Mouse (Mus musculus) liver (tissue): ENCODE data around the gene Pcdh9.

Experiments used
- DNase-seq: peaks from one replicate; pipeline ENCODE4 v3.0.0-alpha.2; 2020; ENCODE audit warnings: mixed read lengths

The Pcdh9 gene

DNA sequence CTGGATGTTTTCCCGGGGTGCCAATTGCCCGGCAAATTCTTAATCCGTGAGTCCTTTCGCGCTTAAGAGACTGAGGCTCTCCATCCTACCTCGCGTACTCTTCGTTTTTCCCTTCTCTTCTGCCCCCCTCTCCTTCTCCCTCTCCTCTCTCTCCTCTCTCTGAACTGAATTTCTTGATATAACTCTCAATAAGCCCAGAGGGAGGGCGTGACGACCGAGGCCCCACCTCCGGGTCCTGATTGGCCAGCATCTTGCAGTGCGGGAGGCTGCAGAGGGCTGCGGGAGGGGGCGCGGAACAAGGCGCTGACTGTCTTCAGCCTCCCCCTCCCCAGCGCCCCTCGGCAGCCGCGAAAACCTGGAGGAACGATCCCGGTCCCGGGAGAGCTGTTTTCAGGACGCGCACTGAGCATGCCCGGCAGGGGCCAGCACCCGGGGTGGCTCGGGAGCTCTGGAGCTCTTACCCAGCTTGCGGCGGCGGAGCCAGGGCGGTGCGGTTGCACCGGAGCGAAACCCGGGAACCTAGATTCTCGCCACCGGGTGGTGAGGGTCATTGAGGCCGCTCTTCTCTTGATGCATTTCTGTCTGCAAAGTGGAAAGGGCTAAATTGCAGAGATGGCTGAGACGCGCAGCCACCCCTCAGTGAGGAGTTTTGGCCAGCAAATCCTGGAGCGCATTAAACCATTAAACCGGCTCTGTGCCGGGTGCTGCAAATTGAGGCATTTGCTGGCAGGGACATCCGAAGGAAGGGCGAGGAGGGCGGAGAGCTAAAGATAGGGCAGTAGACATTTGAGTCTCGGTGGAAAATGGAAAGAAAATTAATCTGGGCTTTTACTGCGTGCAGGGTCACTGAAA is at the start of gene Pcdh9:
TSS of gene Pcdh9 (minus strand) at position 161 of the 852 bp plus-strand sequence.
- DNase-seq: peak; percentile 71

DNA sequence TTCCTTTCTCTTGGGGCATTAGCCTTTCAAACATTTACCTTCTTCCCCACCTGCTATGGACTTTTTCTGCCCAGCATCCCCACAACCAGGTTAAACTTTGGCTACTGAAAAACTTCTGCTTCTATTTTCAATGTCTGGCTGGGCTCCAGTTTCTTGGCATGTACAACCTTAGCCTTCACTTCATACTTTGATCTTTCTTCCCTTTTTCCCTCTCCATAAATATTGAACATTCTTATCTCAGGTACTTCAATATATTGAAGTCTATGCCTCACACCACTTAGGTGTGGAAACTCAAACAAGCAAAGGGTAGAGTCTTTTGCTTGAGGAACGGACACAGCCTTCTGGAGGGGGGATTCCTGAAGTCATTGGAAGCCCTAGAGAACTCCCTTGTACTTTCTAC is 16.4 kb upstream of the Pcdh9 start:
- no peak for DNase-seq

DNA sequence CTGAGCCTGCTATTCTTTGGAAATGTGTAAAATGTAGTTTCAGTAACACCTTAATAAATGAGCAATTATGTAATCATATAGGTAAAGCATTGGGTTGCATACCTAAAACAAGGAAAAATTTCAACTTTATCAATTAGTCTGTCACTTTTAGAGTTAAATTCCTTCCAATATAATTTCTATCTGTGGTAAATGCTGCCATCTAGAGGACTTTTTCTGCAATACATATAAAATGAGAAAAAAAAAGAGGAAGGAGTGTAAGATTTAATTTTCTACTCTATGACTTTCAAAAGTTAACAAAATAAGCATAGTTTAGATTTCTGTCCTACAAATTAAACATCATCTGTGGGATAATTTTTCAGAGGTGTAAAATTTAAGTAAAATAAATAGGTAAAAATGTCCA is 8.1 kb upstream of the Pcdh9 start:
- DNase-seq: no peak

DNA sequence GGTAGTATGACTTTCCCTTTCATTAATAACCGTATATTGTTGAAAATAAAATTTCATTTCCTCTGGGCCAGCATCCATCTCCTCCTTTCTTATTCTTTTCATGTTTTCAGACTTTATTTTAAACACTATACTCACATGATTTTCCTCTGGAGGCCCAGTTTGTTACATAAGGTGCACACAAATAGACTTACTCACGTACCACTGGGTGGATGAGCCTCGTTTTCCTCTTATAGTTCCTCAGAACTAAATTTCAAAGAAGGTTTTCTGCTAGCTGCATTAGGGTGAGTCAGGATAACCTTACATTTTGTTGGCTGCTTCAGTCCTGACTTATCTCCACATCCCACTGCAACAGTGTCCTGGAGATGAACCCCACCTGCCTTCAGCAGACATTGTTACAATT is 4.7 kb upstream of the Pcdh9 start:
- DNase-seq: no peak

DNA sequence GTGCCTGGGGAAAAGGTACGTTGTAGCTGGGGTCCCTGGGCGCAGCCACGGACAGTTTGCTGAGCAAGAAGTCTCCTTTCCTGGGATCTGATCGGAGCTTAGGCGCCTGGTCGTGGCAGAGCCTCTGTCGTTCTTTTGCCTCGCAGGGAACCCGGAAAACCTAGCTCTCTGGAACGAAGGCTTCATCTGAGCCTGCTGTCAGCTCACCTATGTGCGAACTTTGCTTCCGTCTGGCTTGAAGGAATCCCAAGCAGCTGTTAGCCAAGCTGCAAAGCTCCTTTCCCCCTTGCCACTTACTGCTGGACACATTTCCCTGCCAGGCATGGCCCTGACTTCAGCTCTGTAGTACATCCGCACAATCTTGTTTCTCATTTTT is 880 bp upstream of the Pcdh9 start:
- DNase-seq: no peak

DNA sequence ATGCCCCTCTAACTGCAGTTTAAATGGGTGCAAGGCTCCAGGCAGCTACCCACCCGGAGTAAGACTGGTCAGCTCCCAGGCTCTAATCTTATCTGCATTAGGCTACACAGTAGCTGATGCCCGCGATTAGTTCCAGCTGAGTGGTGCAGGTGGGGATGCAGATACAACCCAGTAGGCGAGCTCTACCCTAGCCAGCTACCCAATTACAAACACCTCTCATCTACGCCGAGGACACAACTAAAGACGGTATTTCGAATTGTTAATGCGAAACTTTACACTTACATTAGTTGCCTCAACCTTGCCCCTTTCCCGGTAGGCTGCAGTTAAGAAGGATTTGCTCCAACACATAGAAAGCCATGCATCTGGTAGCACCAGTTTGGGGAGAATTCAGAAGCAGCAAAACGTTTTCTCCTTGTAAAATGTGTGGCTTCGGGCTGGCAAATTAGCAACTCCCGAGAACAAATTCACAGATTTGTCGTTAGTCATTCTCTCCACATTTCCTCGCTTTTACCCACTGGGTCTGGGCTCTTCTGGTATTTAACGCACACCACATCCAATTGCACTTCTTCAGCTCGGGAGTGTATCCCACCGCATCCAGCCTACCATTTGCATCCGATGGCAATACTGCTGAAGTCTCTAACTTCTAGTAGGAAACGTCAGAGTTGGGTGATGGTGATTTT is 500 bp downstream of the Pcdh9 start:
- no peak for DNase-seq

DNA sequence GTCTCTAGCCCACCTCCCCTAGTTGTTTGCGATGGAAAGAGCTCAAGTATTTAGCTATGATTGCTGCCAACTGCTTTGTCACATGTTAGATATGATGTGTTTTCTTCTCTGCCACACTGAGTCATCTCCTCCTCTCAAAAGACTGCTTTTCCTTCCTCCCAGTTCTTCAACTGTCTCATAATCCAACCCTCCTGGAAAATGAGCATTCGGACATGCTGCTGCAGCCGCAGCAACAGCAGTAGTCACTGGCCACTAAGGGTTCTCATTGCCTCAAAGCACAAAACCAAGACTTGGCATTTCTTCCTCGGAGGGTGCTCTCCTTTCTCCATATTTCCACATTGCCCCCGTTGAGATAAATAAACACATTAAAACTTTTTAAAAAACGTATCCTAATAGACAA is 1.2 kb downstream of the Pcdh9 start:
- no peak for DNase-seq

DNA sequence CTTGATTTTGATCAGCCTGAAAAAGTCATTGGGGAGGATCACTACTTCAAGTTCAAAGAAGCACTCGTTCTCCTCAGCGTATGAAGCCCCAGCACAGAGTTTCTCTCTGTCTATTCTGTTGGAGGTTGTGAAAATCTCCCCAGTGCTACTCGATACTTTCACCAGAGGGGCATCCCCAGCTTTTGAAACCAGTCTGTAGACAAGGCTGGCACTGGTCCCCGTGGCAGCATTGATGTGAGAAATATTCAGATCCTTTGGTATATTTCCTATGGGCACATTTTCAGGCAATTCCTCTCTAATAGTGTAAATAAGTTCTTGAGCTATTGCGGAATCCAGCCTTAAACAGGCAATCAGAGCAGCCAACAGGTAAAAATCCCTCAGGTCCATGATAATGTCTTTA is 2.1 kb downstream of the Pcdh9 start:
- DNase-seq: no peak

DNA sequence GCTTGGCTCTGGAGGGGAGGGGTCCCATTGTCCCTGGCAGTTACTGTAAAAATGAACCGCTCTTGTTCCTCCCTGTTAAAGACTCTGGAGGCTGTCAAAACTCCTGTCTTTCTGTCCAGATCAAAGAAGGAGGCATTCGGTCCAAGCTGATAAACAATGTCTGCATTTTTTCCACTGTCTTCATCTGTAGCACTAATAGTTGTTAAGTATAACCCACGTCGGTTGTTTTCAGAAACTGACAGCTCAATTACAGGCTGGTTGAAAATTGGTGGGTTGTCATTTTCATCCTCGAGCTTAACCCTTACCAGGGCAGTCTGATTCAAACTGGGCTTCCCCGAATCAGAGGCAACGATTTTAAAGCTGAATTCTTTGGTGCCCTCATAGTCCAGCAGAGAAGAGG is 3.4 kb downstream of the Pcdh9 start:
- no peak for DNase-seq

DNA sequence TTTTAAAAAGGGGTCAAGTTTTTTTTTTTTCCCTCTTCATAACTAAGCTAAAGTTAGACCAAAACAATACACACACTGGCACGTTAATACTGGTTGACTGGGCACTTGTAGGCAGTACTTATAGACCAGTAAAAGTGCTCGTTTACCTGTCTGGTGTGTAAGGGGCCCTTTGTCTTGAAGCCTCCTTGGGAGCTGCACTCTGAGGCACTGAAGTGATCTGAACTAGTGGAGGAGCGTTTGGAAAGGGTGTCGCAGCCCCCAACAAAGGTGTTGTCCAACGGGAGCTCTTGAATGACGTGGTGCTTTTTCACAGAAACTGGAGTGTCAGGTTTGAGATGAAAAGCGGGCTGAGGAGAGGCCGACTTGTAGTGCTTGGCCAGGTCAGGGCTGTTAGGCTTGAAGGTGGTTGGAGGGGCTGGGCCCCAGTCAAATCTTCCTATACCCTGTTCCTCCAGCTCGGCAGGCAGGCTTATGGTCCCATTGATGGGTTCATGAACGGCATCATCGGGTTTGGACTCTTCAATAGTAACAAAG is 4.9 kb downstream of the Pcdh9 start:
- DNase-seq: no peak

DNA sequence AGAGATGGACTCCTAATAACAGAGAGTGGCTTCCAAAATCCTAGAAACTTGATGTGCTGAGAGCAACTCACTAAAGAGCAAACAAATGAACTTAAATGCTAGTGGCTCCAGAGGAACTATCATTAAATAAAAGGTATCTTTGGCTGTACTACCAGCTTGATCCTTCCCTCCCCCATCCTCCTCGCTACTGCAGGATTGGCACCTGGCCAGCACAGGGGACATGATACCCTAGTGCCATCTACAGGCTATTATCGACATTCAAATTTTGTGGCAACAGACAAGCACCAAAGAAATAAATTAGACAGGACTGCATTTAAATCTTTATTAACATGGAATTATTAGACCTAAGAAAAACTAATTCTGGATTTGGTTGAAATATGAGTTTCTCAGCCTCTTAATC is 6.0 kb downstream of the Pcdh9 start:
- DNase-seq: peak; percentile 49

DNA sequence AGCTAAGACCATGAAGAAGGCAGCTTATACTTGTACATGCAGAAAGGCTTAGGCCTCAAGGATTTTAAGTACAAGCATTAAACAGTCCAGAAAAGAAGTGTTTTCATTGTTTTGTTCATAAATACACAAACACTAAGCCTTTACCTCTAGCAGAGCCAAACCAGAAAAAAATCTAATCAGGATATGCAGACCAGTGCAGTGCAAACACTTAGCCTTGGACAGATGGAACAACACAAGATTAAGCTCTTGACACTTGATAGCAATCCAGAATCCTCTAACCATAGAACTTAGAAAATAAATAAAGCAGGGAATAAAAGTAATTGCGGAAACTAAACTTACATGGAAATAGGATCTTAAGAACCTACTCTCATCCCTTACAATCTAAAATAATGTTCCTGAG is 10.4 kb downstream of the Pcdh9 start:
- DNase-seq: no peak

DNA sequence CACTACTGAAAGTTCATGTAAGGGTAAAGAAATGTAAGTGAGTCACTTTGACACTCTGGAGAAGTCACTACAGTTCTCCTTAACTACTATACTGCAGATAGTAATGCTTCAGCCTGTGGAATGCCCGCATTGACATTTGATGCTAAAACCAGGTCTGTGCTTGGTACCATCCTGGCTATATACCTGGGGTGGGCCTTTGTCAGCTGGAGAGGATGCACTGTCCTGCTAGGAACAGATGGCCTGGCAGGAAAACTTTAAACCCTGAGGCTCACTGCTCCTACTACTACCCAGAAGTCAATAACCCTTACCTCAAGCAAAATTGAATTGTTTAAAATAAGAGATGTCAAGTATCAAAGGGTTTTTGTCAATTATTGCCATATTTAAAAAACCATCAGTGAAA is 14.5 kb downstream of the Pcdh9 start:
- DNase-seq: no peak

DNA sequence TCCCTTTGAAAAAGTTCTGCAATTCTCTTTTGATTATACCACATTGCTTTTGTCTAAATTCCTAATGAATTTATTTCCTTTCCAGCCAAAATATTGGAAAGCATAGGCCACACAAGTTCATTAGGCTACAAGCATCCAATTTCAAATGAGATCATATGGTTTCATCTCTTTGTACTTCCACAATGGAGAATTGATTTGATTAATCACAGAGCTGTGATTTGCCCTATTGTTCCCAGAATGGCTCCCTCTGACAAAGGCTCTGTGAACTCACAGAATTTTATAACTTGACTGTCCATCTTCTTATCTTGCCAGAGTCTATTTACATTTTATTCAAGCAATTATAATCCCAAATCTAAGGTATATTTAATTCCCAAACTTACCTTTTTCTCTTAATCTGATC is 22.3 kb downstream of the Pcdh9 start:
- no peak for DNase-seq

DNA sequence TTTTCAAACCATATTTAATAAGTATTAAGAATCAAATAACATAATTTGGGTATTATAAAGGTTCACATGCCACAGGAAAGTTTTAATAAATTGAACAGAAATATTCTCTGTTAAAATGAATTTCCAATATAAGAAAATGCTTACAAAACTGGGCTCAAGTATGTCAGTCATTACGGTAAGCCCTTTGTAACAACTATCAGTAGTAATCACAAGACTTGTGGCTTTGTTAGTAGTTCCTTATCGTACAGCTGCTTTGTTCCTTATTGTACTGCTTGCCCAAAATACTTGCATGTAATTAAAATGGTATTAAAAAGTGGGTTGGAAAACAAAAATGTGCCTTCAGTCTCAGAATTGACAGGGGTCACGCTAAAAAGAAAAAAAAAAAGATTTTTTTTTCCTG is 32.4 kb downstream of the Pcdh9 start:
- DNase-seq: no peak

DNA sequence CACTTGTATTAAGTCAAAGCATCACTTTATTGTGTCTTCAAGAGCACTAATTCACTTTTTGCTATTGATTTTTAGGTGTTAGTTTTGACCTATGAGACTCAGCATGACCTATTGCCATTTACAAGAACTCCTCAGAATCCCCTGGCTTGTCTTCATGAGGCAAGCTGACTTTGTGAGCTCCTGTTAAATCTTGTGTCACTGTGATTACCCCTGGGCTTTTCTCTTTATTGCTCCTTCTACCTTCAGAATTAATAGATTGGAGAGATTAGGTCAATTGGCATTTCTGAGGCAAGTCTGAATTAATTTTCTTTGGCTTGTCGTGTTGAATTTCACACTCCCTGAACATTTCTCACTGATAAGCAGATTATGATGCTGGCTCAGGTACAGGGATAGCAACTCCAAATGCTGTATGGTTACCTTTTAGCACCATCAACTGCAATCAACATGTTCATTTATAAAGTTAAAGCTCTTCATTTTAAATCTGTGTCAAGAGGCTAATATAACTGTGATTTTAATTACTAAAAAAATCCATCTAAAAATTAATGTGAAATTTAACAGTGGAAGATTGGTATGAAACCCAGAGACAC is 44.3 kb downstream of the Pcdh9 start:
- DNase-seq: no peak

DNA sequence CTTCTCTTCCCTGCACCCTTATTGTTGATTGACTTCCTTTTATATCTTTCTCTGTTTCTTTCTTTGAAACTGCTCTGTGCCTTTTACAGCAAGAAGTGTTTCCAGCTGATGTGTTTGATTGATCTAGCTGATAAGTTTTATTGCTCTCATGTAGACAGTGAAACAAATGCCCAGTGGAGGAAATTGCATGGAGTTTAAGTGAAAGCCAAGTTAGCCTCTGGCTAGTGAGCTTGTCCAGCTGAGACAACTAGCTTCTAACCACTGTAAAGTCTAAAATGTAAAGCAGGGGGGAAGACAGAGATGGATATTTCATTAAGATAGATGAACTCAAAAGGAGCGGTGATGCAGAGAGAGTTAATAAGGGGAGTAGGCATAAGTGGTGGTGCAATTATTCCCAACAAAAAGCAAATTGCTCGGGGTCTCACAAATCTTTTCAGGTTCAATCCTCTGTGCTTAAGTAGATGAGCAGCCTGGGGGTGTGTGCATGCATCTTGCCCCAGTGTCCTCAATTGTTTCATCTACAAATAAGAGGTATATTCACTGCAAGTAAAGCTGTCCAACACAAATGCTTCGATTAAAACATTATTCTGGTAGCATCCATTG is 47.7 kb downstream of the Pcdh9 start:
- DNase-seq: no peak

DNA sequence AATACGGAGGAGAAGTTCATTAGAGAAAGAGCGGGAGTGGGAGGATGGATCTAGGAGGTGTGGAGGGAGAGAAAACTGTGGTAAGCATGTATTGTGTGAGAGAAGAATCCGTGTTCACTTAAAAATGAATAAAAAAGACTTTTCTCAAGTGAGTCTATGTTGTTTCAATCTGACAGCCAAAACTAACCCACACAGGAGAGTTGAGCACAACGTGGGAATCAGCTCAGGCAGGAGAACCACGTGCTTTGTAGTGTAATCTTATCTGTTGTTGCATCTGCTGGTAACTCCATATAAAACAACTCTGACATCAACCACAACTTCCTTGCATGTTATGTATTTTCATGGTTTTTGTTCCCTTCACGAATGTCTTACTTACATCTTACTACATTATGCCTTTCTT is 58.0 kb downstream of the Pcdh9 start:
- no peak for DNase-seq

DNA sequence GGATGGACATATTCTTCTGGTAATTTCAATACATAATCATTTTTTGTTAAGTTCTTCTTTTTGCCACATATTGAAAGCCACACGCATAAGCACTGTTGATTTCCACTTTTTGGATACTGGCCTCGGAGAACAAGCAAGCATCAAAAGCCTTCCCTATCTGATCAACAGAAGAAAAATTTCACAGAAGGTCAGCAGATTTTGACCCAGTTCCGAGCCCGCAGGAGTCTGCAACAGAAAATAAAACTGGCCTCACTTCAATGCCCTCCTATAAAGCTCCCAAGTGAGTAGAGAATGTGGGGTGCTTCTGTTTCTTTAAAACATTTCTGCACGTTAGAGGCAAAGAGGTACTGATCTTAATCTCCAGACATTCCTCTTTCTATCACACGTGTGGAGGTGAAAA is 63.3 kb downstream of the Pcdh9 start:
- DNase-seq: no peak

DNA sequence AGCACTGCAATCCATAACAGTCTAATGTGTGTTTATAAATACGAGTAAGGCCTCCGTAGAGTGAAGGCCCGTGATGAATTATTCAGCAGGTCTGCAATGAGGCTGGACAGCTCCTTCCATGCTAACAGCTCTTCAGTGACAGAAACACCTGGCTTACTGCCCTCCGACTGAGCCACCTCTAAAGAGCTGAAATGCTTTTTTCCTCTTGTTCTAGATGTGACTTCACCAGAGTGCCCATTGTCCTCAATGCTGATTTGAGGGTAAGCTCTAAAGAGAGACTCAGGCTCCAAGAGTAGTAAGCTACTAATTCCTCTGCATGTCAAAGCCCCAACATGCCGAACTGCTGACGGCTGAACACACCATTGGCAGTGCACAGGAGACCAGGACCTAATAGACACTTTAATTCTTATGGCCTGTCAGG is 64.4 kb downstream of the Pcdh9 start:
- DNase-seq: no peak

DNA sequence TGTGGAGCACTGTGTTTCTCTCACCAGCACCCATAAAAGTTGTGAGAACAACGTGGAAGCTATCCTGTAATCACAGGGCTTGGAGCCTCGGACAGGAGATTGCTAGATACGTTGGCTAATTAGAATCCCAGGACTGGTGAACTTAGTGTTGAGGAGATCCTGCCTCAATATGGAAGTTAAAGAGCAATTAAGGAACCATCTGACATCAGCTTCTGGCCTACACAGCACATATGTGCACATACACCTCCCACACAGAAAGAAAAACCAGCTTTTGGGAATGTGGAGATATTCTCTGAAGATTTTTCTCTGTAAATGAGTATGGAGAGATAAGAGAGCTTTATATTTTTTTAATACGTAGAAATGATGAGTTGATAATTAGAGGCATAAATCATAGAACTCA is 71.6 kb downstream of the Pcdh9 start:
- no peak for DNase-seq

DNA sequence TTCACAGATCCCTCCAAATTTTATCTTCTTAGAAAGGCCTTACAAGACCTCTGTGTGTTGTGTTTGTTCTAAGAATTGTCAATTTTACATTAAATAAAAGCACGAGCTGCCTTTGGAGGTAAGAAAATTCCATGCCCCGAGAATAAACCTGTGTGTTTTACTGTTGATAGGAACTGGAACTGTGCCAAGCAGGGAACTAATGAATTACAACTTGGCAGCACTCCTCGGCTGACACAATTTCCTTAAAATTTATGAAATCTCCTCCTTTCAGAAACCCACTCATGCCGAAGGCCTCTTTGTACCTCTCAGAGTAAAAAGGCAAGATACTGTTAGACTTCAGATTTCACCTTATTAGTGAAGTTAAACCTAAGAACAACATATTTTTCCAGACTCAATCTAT is 72.9 kb downstream of the Pcdh9 start:
- no peak for DNase-seq

DNA sequence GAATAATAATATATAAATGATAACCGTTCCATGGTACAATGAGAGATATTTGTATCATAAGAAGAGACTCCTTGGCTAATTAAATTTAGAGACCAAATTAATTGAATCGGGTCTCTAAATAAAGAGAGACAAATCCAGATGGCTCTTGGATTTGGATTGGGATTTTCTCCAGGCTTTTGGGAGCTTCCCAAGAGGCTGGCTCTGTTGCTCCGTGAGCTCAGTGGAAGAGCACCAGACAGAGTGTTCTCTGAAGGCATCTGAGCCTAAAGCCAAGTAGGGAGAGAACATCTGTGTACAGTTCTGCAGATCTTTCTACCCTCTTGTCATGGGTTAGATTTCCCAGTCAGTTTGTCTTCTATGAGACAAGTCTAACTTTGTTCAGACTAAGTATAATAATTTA is 95.9 kb downstream of the Pcdh9 start:
- DNase-seq: no peak

DNA sequence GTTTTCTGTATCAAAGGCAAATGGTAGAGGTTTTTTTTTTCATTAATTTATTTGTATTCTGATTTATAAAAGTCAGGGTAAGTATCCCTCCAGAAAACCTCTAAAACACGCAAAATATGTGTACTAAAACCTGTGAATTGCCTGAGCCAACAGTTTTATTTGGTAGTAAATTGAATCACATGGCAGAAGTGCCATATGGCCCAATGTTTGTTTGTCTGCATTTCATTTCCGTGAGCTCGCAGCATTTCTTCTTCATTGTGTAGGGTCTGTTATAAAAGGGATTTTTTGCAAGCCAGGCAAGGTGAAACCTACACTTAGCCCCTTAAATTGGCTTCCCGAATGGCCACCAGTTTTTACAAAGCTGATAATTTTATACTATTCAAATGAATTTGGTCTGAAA is 104.2 kb downstream of the Pcdh9 start:
- DNase-seq: no peak
